Mouse (Mus musculus) natural killer cell, adult 2 months (primary cell): ENCODE results near the gene Gadl1.
A peak's percentile ranks its signal among the peaks of the same experiment; 100 is the strongest.
"Not testable (repeated sequence)": the region's sequence is repeated elsewhere in the genome, so short reads cannot be mapped to it uniquely, and the experiment has no call there.

Source experiments
- DNase-seq, 2 experiments: peaks; one replicate each; pipeline ENCODE4 v3.0.0; 2022; ENCODE audit warnings: low spot score in 2 of 2

The Gadl1 gene

DNA sequence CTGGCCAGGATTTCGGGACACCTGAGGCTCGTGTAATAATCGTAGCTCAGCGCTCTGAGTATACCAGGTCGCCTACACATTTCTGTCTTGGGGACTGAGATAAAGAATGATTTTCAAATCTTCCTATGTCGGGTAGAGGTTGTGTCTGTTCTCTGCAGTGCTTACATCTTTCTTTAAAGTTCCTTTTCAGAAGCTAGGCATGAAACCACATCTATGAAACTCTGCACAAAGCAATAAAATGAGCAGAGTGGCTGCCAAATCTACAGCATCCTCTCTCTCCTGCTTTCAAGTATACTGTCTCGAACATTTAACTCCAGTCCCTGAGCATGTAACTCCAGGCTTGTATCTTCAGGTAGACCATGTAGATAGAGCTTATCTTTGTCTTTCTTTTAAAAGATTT, 109.3 kb downstream of the Gadl1 start:
- no peak for DNase-seq

- no peak for DNase-seq
These were observed 116.1 kb downstream of the Gadl1 start for GRCm38 (mm10) chr9:116025371-116025770.

DNA sequence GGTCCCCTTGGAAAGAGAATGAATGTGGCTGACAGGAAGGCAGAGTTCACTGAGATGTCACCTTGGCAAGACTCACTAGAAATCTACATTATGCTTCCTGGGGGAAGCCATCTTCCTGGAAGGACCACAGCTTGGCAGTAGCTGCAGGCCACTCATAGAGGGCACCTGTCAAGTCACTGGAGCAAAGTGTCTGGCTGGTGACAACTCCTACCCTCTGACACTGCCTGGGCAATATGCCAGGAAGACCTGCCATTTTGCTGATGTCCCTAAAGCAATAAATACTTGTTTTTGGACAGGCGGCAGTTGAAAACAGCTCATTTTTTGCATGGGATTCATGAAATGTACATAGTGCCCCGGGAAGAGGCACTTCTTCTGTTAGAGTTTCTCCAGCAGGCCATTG, 119.8 kb downstream of the Gadl1 start:
- no peak for DNase-seq

GRCm38 (mm10) chr9:116032711-116033110, 123.5 kb downstream of the Gadl1 start:
- no peak for DNase-seq

- DNase-seq: no peak
These were observed 129.0 kb downstream of the Gadl1 start for GRCm38 (mm10) chr9:116038275-116038674.

DNA sequence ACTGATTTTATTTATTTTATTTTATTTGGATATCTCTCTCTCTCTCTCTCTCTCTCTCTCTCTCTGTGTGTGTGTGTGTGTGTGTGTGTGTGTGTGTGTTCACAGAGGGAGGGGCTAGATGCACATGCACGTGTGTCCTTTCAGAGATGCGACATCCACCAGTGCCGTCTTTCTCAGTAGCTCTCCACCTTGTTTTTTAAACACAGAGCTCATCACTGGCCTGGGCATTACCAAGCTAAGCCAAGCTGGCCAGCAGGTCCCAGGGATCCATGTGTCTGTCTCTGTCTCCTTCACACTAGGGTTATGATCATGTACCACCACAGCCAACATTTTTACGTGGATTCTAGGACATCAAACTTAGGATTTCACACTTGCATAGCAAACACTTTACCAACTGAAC, 130.7 kb downstream of the Gadl1 start:
- no peak for DNase-seq

GRCm38 (mm10) chr9:116040852-116041251, 131.6 kb downstream of the Gadl1 start:
- DNase-seq: not testable (repeated sequence)

DNA sequence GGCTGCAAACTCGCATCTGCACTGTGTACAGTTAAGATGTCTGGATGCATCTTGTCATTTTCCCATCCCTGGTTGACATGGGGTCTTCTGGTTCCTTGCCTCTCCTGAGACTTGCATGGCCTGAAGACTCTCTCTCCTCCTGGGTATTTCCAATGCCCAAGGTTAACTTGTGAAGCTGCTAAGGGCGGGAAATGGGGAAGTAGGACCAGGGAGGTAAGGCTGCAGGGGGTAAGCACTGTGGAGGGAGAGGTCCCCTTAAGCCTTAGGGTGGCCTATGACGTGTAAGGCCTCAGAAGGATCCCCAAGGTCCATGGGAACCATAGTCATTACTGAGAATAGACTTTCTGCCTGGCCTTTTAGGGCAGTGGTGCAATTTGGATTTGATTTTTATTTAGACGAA, 132.1 kb downstream of the Gadl1 start:
- DNase-seq: no peak

DNA sequence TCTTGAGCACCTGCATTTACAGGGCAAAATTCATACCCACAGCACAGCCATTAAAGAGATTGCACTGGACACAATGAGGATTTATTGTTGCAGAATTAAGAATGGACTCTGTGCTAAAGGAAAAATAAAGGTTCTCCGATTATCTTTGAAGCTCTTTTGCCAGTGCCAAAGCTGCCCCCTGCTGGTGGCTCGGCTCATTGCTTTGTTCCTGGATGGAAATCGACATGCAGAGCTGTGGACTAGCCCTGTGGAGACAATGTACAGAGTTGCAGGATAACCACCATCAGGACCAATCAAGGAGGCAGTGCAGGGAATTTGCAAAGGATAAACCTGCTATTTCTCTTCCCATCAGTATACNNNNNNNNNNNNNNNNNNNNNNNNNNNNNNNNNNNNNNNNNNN, 132.5 kb downstream of the Gadl1 start:
- peak in 1 of 2 experiments; percentile 47 for DNase-seq

- DNase-seq: no peak
These were observed 140.7 kb downstream of the Gadl1 start for GRCm38 (mm10) chr9:116049985-116050384.

- no peak for DNase-seq
These were observed 144.7 kb downstream of the Gadl1 start for GRCm38 (mm10) chr9:116053976-116054375.

GRCm38 (mm10) chr9:116058475-116058874, 149.2 kb downstream of the Gadl1 start:
- no peak for DNase-seq

- DNase-seq: peak in 1 of 2 experiments; percentile 48
These were observed 149.9 kb downstream of the Gadl1 start for GRCm38 (mm10) chr9:116059156-116059555.

- peak; percentile 11 to 12 for DNase-seq
These were observed 151.4 kb downstream of the Gadl1 start for GRCm38 (mm10) chr9:116060691-116061090.

GRCm38 (mm10) chr9:116064774-116065173, 155.5 kb downstream of the Gadl1 start:
- DNase-seq: no peak

- not testable (repeated sequence) for DNase-seq
These were observed 162.3 kb downstream of the Gadl1 start for GRCm38 (mm10) chr9:116071561-116071960.

DNA sequence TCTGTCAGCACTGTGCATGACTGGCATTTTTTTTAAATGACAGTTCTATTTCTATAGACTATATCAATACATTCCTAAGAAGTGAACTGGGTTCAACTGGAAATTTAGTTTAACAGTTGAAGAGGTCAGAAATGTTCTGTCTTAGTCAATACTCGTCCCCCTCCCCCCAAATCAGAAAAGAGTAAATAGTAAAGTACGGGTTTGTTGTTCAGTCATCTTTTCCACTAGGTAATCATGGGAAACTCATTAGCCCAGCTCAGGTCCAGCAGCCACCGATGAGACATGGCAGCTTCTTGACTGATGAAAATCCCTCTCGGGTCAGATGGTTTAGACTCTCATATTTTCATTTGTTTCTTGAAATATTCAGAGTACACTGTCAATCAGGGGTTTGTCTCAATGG, 166.9 kb downstream of the Gadl1 start:
- no peak for DNase-seq

- no peak for DNase-seq
These were observed 167.7 kb downstream of the Gadl1 start for GRCm38 (mm10) chr9:116076946-116077345.

DNA sequence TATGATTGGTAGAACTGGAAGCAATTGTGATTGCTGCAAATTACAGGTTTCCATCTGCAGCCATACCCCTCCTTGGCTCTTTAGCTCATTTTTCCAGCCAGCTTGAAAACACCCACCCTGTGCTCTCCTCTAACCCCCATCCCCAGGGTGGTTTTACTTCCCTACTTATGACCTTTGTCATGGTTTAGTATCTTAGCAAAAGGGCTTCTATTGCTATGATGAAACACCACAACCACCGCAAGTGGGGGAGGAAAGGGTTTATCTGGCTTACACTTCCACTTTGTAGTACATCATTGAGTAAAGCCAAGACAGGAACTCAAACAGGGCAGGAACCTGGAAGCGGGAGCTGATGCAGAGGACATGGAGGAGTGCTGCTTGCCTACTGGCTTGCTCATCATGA, 168.2 kb downstream of the Gadl1 start:
- DNase-seq: no peak

DNA sequence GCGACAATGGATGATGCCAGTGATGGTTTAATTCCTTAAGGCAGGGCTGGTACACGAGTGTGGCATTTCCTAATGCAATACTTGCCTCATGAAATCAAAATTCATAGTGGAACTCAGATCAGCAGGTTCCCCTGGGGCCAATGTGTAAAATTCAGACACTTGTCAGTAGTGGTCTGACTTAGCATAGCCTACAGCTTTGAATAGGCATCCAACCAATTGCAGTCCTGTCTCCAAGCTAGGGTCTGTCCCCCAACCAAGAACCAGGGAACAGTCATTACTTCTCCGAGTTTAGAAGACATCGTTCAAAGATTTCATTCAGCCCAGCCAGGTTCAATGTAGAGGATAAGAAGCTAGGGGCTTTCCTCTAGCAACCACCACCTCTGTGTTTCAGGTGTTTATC, 172.5 kb downstream of the Gadl1 start:
- DNase-seq: no peak

- DNase-seq: no peak
These were observed 174.0 kb downstream of the Gadl1 start for GRCm38 (mm10) chr9:116083300-116083699.

- DNase-seq: peak in 1 of 2 experiments; percentile 21
These were observed 174.6 kb downstream of the Gadl1 start for GRCm38 (mm10) chr9:116083726-116084323.

DNA sequence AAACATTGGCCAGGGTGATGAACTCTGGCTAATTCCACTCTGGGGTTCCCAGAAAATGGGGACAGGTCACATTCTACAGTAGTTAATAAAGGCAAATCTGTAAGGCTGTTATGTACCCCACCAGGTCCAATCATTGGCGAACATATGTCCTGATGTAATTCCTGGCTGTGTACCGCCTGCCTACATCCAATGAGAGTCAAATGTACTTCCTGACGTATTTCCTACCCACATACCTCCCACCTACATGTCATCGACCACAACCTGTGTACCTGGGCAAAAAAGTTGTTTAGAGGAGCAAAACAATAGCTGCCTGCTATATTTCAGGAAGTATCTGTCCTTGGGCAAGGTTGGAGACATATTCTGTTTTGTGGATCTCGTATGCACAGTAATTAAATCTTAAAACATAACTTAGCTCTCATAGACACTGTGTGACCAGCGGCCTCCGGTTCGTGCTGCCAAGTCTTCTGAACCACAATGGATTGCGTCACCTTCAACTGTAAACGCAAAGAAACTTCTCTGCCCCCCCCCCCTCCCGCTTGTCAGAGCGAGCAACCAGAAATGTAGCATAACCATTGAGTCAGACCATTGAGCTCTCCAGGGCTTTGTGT, 175.2 kb downstream of the Gadl1 start:
- peak; percentile 62 to 67 for DNase-seq

- no peak for DNase-seq
These were observed 176.7 kb downstream of the Gadl1 start for GRCm38 (mm10) chr9:116085999-116086398.
